Mouse (Mus musculus): Measurements from ENCODE around the gene Prmt8. TPM values are rescaled to one million over a fixed set of nuclear protein-coding genes. Genes with fewer than 3 reads are reported as not detected.

The Prmt8 gene
- polyA plus RNA-seq, 1 experiment from 2014 or later, result 41.2 TPM

GRCm38 (mm10) chr6:127657152-127657551 lies 112.1 kb downstream of the Prmt8 start:
- Histone ChIP-seq H3K36me3 (no peaks in the 10 kb centered on the region; the same call in 1 of the 2 replicates), H3K4me2 (no peak overlapping the region)

GRCm38 (mm10) chr6:127655988-127656387 lies 113.3 kb downstream of the Prmt8 start:
- Histone ChIP-seq H3K27me3 (no peaks in the 10 kb centered on the region), H3K9me3 (peaks cover 8% of the 10 kb centered on the region), H3K36me3 (no peaks in the 10 kb centered on the region; the same call in 1 of the 2 replicates), H3K9ac (no peak overlapping the region), H3K4me2 (no peak overlapping the region), H3K4me1 (replicated peaks) (0 out of 2 replicates have a peak, but pooled peaks cover 4% of the 10 kb centered on the region), H3K4me3 (no peak overlapping the region), H3K27ac (no peak overlapping the region)
- no peak for ATAC-seq (ENCODE audit: low FRiP score)
- WGBS, result 38% methylated on average over 4 of the region's 4 CpGs

More at GRCm38 (mm10) chr6:127657152-127657551, 112.1 kb downstream of the Prmt8 start:
- peaks cover 8% of the 10 kb centered on the region for H3K9me3 ChIP-seq
- 92% methylated on average over 11 of the region's 11 CpGs for WGBS
- no peak overlapping the region for H3K9ac ChIP-seq
- 0 out of 2 replicates have a peak, but pooled peaks cover 4% of the 10 kb centered on the region for H3K4me1 ChIP-seq (replicated peaks)
- H3K27me3 ChIP-seq, result no peaks in the 10 kb centered on the region
- no peak overlapping the region for H3K27ac ChIP-seq
- H3K4me3 ChIP-seq, result no peak overlapping the region
- ATAC-seq (ENCODE audit: low FRiP score), result no peak

- peaks cover 13% of the 10 kb centered on the region for H3K4me1 ChIP-seq (replicated peaks)
- WGBS, result 72% methylated on average over 8 of the region's 8 CpGs
- H3K9ac ChIP-seq, result no peak overlapping the region
- H3K27me3 ChIP-seq, result no peaks in the 10 kb centered on the region
- no peak overlapping the region for H3K27ac ChIP-seq
- H3K4me3 ChIP-seq, result no peak overlapping the region
- H3K4me2 ChIP-seq, result no peak overlapping the region
- ATAC-seq (ENCODE audit: low FRiP score), result no peak
- H3K36me3 ChIP-seq, result no peaks in the 10 kb centered on the region
- H3K9me3 ChIP-seq, result no peaks in the 10 kb centered on the region
These were observed 128.0 kb downstream of the Prmt8 start for GRCm38 (mm10) chr6:127641077-127641801.

Small RNA genes within 50 kb of the gene (microRNA-seq; reads per million reads assigned to microRNA genes)
- gene Mir7233, result not detected

Other genes starting within 250 kb of the Prmt8 start
- gene Cracr2a, start 208.1 kb downstream of the Prmt8 start, polyA plus RNA-seq (2015; fragmentation: Nextera tagmentation; extraction: Ambion mirVana), result 0.41 and 0.77 TPM in 2 replicates
- 8.6 and 8.7 TPM in 2 replicates for gene Tspan11, start 118.1 kb upstream of the Prmt8 start, polyA plus RNA-seq (2015; fragmentation: Nextera tagmentation; extraction: Ambion mirVana)

Data from hindbrain, embryonic 13.5 days (tissue).